In genomic region chr4:119921022-119921717, GRCm38 (mm10) we compare ENCODE assay signal across 13 mouse cellular contexts.
DNase-seq lines count a peak whose midpoint lies in the region; ATAC-seq and TF ChIP-seq lines count a peak whose summit lies in the region.
"Had no signal": no experiment of that assay in that cellular context is flagged by ENCODE, and none has a peak within 500 bp of the region (broad histone marks: within the 10 kb centered on the region; RNA-seq: fewer than 3 reads in every experiment).

No protein-coding gene starts in this region.

- H3K4me3 ChIP-seq in liver, postnatal 0 days (ENCODE audit: low read depth, low read length) = no peak overlapping the region
- H3K4me3 ChIP-seq: forebrain, embryonic 10.5 days; liver, embryonic 15.5 days had no signal

- WGBS in liver, postnatal 0 days (ENCODE audit: insufficient replicate concordance) = 78% methylated on average over 12 of the region's 12 CpGs

- H3K9me3 ChIP-seq in liver, postnatal 0 days (ENCODE audit: low read length) = no peaks in the 10 kb centered on the region
- H3K9me3 ChIP-seq: liver, embryonic 15.5 days had no signal

- ATAC-seq in frontal cortex, adult (ENCODE audit: low TSS enrichment) = peak; percentile 38; the same call in 1 of the 2 replicates
- ATAC-seq in liver, postnatal 0 days = no peak

- no peak overlapping the region for H3K27ac ChIP-seq in liver, postnatal 0 days (ENCODE audit: low read depth)
- H3K27ac ChIP-seq: forebrain, embryonic 10.5 days; liver, embryonic 15.5 days had no signal

- no peak overlapping the region for H3K4me2 ChIP-seq in liver, postnatal 0 days (ENCODE audit: low read depth, low read length)
- H3K4me2 ChIP-seq: liver, embryonic 15.5 days had no signal

- H3K27me3 ChIP-seq in liver, postnatal 0 days (ENCODE audit: insufficient read depth, low read length) = no peaks in the 10 kb centered on the region
- H3K27me3 ChIP-seq in splenic B cell, adult 2 months (ENCODE audit: control insufficient read depth, insufficient read depth, low read length, poor library complexity, severe bottlenecking) = no peaks in the 10 kb centered on the region
- H3K27me3 ChIP-seq: liver, embryonic 15.5 days had no signal

- no peaks in the 10 kb centered on the region for H3K4me1 ChIP-seq in liver, postnatal 0 days (ENCODE audit: insufficient read depth)
- H3K4me1 ChIP-seq: forebrain, embryonic 10.5 days; liver, embryonic 15.5 days had no signal

- H3K36me3 ChIP-seq in liver, postnatal 0 days (replicated peaks; ENCODE audit: insufficient read depth, low read length) = no peaks in the 10 kb centered on the region
- no peaks in the 10 kb centered on the region for H3K36me3 ChIP-seq in splenic B cell, adult 2 months (ENCODE audit: control insufficient read depth, insufficient read depth, low read length, poor library complexity, severe bottlenecking)
- H3K36me3 ChIP-seq: forebrain, embryonic 10.5 days; liver, embryonic 15.5 days had no signal

- TF ChIP-seq EP300 in liver, postnatal 0 days (IDR thresholded peaks at IDR 0.05; ENCODE audit: low read depth) = no peak

- no peak for DNase-seq in frontal cortex, postnatal 14 days (ENCODE audit: low spot score in 2 of 2)
- DNase-seq in liver, postnatal 0 days = no peak
- no peak for DNase-seq in liver
- peak; percentile 46 for DNase-seq in NIH3T3 (ENCODE audit: low read depth)
- peak; percentile 68 for DNase-seq in splenic B cell, adult 2 months (ENCODE audit: low read depth, low spot score)
- no peak for DNase-seq in cerebellum, postnatal 4 days (ENCODE audit: low spot score in 2 of 2)
- no peak for DNase-seq in left cerebral cortex, adult 8-10 months (ENCODE audit: low spot score in 2 of 2)
- DNase-seq: embryo, embryonic 11 days; kidney, postnatal 14 days; right cerebral cortex, postnatal 25 days had no signal

- peak; percentile 35 for TF ChIP-seq CTCF in liver, postnatal 0 days (IDR thresholded peaks at IDR 0.05; ENCODE audit: low read depth)

- H3K9ac ChIP-seq in liver, postnatal 0 days (replicated peaks) = no peak overlapping the region
- H3K9ac ChIP-seq: liver, embryonic 15.5 days had no signal

Comparison
In these comparisons a context has a peak if more than half of its experiments do, and no peak if none do; other contexts are left out.
1. DNase-seq: peak in NIH3T3 (single experiment) and splenic B cell, adult 2 months (single experiment); none in frontal cortex, postnatal 14 days (0 of 2), liver, postnatal 0 days (single experiment), liver (single experiment), cerebellum, postnatal 4 days (0 of 2) and left cerebral cortex, adult 8-10 months (0 of 2).